Mouse (Mus musculus) small intestine, adult 2 months (tissue): ENCODE data around the gene Cald1.

Experiments used
- CTCF ChIP-seq: fragments of 200-500 bp; IDR thresholded peaks from 2 replicates; pipeline ENCODE4 v1.5.1; 2012; ENCODE audit warnings: low read depth, mild to moderate bottlenecking, control low read depth, inconsistent platforms, low read length, moderate library complexity, mixed read lengths; ENCODE audit not compliant: insufficient replicate concordance, insufficient read length; ENCODE audit errors: extremely low read depth
- POLR2A ChIP-seq: fragments of 200-500 bp; IDR thresholded peaks from 2 replicates; pipeline ENCODE4 v1.6.1; 2012; ENCODE audit warnings: low read depth, mild to moderate bottlenecking, control low read depth, inconsistent platforms, low read length, moderate library complexity

- TF ChIP-seq POLR2A (no peak), CTCF (no peak)
Measured at GRCm38 (mm10) chr6:34655719-34656118, 57.4 kb downstream of the Cald1 start.
